In the genomic region with DNA sequence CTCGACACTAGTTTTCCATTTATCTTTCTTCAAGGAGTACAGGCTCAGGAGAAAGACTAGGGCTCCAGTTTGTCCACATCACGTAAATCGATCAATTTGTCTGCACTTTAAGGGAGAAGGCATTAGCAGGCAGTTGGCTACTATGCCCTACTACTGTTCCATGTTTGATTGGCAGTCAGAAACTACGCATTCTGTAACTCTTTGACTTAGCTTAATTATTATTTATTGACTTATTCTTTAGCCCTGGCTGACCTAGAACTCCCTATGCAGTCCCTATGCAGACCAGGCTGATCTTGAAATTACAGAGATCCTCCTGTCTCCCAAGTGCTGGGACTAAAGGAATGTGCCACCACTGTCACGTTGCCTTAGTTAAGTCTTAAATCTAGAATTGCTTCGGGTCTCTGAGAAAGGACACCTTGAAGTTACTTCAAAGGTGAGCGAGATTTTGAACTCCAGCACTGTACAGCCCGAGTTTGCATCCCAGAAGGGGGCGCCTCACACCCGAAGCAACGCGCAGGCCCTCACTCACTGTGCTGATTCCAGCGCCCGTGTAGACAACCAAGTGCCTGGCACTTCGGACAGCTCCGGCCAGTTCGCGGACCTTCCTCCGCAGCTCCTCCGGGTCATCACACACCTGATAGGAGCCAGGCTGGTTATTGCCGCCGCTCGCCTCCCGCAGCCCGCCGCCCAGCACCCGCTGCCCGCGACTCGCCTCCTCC, we compare ENCODE assay signal across 8 mouse cellular contexts. TPM values are rescaled to one million over a fixed set of nuclear protein-coding genes. Genes with fewer than 3 reads are reported as not detected.
DNase-seq lines count a peak whose midpoint lies in the region; ATAC-seq and TF ChIP-seq lines count a peak whose summit lies in the region.

No protein-coding gene starts in this region.

- peak overlapping the region; percentile 94 for H3K9ac ChIP-seq in liver, embryonic 14.5 days (replicated peaks)

- peak overlapping the region; percentile 91 for H3K4me2 ChIP-seq in liver, embryonic 14.5 days (ENCODE audit: low read depth)

- H3K4me1 ChIP-seq in liver, embryonic 14.5 days (replicated peaks; ENCODE audit: control insufficient read depth in 2 of 2, insufficient read depth in 2 of 2, low read length in 1 of 2), result peaks cover 15 to 26% of the 10 kb centered on the region in 2 experiments

- ATAC-seq in liver, embryonic 14.5 days (ENCODE audit: insufficient read depth), result peak; percentile 80

- no peak for TF ChIP-seq EP300 in liver, embryonic 14.5 days (IDR thresholded peaks at IDR 0.05; ENCODE audit: low read depth)

- peak overlapping the region; percentile 69 for H3K27ac ChIP-seq in liver, embryonic 14.5 days

- H3K4me3 ChIP-seq in liver, embryonic 14.5 days (ENCODE audit: insufficient read depth in 1 of 2, low read depth in 2 of 2, low read length in 2 of 2), result peak overlapping the region; percentile 74 to 91

- H3K9me3 ChIP-seq in liver, embryonic 14.5 days (ENCODE audit: control insufficient read depth, low read length), result no peaks in the 10 kb centered on the region

- H3K36me3 ChIP-seq in liver, embryonic 14.5 days (replicated peaks; ENCODE audit: control insufficient read depth, insufficient read depth, low read depth), result peaks cover 38% of the 10 kb centered on the region

- 11% methylated on average over 30 of the region's 30 CpGs for WGBS in liver, embryonic 14.5 days (ENCODE audit: insufficient replicate concordance)

- no peaks in the 10 kb centered on the region for H3K27me3 ChIP-seq in liver, embryonic 14.5 days (ENCODE audit: control insufficient read depth, insufficient read depth, low read length)

- peak; percentile 46 for DNase-seq in ovary, postnatal 14 days (ENCODE audit: low spot score)
- no peak for DNase-seq in ovary, postnatal 10 days (ENCODE audit: low spot score)
- DNase-seq in cerebellum, postnatal 10 days, result peak; percentile 79 to 80
- DNase-seq in gastrocnemius, adult 18-20 months (ENCODE audit: low spot score), result peak; percentile 68
- peak; percentile 79 for DNase-seq in kidney, adult 18-20 months
- no peak for DNase-seq in liver, embryonic 14.5 days (ENCODE audit: low read depth in 3 of 3, low spot score in 3 of 3)
- peak; percentile 52 to 74 for DNase-seq in natural killer cell, adult 2 months (ENCODE audit: low spot score in 2 of 2)
- DNase-seq in thymus, adult 18-20 months, result peak; percentile 57 to 69

- peak; percentile 91 for TF ChIP-seq CTCF in liver, embryonic 14.5 days (IDR thresholded peaks at IDR 0.05; ENCODE audit: low read depth)

RNA-seq across cellular contexts. Expression of gene Sirt7, which starts 0.9 kb away (rescaled TPM):
- 1 to 10 TPM; 3.6 to 4.2 TPM for total RNA-seq in gastrocnemius, adult 18-20 months (2021)
- 27.6 and 30.8 TPM in 2 replicates for polyA plus RNA-seq in liver, embryonic 14.5 days (2012; rRNA removed)
- polyA plus RNA-seq in liver, embryonic 14.5 days (2014; fragmentation: Nextera tagmentation; extraction: Ambion mirVana), result 22.0 and 26.3 TPM in 2 replicates

RNA-seq across cellular contexts. Expression of gene Pcyt2, which starts 6.4 kb away (rescaled TPM):
- total RNA-seq in gastrocnemius, adult 18-20 months (2021), result 10 to 100 TPM; 26.1 to 27.7 TPM
- polyA plus RNA-seq in liver, embryonic 14.5 days (2012; rRNA removed), result 127 and 135 TPM in 2 replicates
- 86.2 and 99.6 TPM in 2 replicates for polyA plus RNA-seq in liver, embryonic 14.5 days (2014; fragmentation: Nextera tagmentation; extraction: Ambion mirVana)

RNA-seq across cellular contexts. Expression of gene Mafg, which starts 9.3 kb away (rescaled TPM):
- 10 to 100 TPM; 50.2 to 58.8 TPM for total RNA-seq in gastrocnemius, adult 18-20 months (2021)
- polyA plus RNA-seq in liver, embryonic 14.5 days (2012; rRNA removed), result 29.5 and 30.9 TPM in 2 replicates
- polyA plus RNA-seq in liver, embryonic 14.5 days (2014; fragmentation: Nextera tagmentation; extraction: Ambion mirVana), result 20.9 and 25.9 TPM in 2 replicates

RNA-seq across cellular contexts. Expression of gene Npb, which starts 15.8 kb away (rescaled TPM):
- not detected for total RNA-seq in gastrocnemius, adult 18-20 months (2021)
- 5.5 and 12.3 TPM in 2 replicates for polyA plus RNA-seq in liver, embryonic 14.5 days (2012; rRNA removed)
- polyA plus RNA-seq in liver, embryonic 14.5 days (2014; fragmentation: Nextera tagmentation; extraction: Ambion mirVana), result 11.9 and 14.2 TPM in 2 replicates

RNA-seq across cellular contexts. Expression of gene Pycr1, which starts 19.4 kb away (rescaled TPM):
- total RNA-seq in gastrocnemius, adult 18-20 months (2021), result 1 to 10 TPM; 2.8 to 3.2 TPM
- 4.0 and 4.3 TPM in 2 replicates for polyA plus RNA-seq in liver, embryonic 14.5 days (2012; rRNA removed)
- polyA plus RNA-seq in liver, embryonic 14.5 days (2014; fragmentation: Nextera tagmentation; extraction: Ambion mirVana), result 4.8 and 5.1 TPM in 2 replicates

Comparison
In these comparisons a context has a peak if more than half of its experiments do, and no peak if none do; other contexts are left out.
1. DNase-seq: peak in ovary, postnatal 14 days (single experiment), cerebellum, postnatal 10 days (2 of 2), gastrocnemius, adult 18-20 months (single experiment), kidney, adult 18-20 months (single experiment), natural killer cell, adult 2 months (2 of 2) and thymus, adult 18-20 months (2 of 2); none in ovary, postnatal 10 days (single experiment) and liver, embryonic 14.5 days (0 of 3).